Mouse (Mus musculus): ENCODE measurements around the gene Rreb1. TPM values are rescaled to one million over a fixed set of nuclear protein-coding genes. Genes with fewer than 3 reads are reported as not detected.
"Not testable (repeated sequence)": the region's sequence is repeated elsewhere in the genome, so short reads cannot be mapped to it uniquely, and the experiment has no call there.

The Rreb1 gene
- polyA plus RNA-seq, 1 experiment, result 11.9 TPM

DNA sequence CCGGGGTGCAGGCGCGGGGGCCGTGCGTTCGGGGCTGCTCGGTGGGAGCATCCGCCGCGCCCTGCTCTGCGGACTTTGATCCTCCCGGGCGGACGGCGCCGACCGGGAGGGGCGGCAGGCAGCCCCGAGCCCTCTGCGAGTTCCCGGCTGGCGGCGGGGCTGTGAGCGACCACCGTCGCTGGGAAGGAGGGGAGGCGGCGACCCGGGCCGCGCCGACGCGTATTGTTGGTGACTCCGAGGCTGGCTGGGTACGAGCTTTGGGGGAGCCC is 48.7 kb downstream of the Rreb1 start:
- DNase-seq (ENCODE audit: low spot score), result no peak

DNA sequence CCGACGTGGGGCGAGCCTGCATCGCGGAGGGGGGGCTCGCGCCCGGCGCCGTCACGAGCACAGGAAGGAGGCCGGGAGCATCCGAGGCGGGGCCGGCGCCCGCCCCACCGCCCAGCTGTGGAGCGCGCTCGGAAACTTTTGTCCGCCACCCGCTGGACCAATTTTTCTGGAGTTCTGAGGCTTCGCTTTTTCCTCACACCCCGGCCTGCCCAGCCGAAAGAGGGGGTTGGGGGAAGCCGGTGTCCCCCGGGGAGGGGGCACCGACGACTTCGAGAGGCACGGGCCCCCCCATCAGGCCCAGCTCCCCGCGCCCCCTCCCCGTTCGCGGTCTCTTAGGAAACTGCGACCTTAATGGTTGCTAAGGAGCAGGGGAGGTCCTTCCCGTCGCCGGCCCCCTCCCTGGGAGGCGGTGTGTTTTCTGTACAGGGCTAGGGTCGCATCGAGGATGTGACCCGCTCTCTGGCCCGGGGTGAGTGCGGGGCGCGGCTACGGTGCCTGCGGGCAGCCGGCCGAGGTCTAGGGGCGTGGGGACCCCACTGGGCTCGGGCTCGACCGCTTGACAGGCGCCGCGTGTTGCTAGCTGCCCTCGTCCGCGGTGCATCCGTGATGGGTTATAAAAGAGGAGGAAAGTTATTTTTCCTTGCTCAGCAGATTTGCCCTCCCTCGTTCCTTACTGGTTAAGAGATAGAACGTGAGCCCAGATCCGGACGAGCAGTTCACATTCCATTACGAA is 49.2 kb downstream of the Rreb1 start:
- peak; percentile 61 for DNase-seq (ENCODE audit: low spot score)

DNA sequence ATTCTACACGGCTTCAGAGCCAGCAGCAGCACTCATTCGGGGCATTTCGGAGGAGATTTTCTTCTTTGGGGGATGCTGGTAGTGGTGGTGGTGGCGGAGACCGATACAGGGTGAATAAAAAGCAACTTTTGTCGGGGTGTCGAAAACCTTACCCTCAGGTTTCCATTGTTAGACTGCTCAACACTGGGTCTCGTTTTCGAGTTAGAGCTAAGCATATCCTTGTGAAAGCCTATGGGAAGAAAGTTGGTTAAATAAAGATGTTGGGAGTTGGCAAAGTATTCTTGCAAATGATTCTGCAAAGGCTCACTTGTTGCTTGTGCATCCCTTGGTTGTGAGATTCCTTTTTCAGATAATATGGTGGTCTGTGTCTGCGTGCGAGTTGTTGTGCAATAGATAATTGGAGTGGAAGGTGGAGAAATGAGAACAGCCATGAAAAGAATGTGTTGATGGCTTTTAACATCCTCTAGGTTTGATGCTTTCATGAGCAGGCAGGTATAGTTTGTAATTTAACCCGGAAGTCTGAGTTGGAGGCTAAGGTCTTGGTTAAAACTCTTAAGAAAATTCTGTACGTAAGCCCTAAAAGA is 49.9 kb downstream of the Rreb1 start:
- DNase-seq (ENCODE audit: low spot score), result no peak

DNA sequence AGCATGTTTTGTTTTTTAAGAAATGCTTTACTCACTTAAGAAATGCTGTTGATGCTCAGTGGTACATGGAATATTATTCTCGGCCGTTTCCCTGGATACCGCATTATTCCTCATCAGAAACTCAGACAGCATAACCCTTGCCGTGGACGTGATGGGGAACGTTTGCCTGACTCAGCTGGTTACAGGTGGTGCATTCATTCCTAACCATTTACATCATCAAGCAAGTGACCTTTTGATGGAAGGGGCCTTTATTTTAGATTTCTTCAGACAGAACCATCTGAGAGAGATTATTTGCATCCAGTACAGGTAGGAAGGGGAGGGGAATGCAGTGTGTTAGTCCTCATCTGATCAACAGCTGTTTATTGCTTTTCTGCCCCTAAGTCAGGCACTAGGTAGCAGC is 50.7 kb downstream of the Rreb1 start:
- no peak for DNase-seq (ENCODE audit: low spot score)

DNA sequence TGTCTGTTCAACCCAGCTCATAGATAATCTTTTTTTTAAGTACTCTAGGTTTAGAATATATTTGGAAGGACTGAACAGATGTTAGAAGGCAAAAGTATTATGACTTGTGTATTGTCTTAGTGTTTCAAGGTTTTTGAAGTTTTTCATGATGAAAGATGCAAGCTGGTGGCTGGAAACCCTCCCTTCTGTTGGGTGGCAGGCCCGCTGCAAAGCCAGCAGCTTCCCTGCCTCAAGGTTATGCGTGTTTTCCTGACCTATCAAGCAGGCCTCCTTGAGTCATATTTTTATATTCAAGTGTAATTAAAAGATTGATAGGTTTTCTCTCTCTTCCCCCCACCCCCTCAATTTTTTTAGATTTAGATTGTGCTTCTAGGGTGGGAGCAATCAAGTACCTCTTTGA is 52.1 kb downstream of the Rreb1 start:
- DNase-seq (ENCODE audit: low spot score), result no peak

DNA sequence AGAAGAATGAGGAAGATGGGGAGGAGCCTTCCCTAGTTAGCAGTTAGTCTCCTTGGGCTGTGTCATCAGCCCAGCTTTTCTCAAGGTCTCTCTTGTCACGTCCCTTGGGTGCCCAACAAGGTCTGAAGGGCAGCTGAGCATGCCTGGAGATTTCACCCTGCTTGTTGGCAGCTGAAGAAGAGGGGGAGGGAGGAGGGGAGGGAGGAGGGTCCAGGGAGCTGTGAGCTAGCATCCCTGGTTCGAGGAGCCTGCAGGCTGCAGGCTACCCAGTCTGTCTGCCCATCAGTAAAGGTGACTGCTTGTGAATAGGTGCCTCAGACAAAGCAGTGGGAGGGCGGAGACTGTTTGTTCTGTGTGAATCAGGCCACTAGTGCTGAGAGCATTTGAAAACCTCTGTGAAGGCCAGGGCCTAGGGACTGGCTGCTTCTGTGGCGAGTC is 52.7 kb downstream of the Rreb1 start:
- peak; percentile 29 for DNase-seq (ENCODE audit: low spot score)

DNA sequence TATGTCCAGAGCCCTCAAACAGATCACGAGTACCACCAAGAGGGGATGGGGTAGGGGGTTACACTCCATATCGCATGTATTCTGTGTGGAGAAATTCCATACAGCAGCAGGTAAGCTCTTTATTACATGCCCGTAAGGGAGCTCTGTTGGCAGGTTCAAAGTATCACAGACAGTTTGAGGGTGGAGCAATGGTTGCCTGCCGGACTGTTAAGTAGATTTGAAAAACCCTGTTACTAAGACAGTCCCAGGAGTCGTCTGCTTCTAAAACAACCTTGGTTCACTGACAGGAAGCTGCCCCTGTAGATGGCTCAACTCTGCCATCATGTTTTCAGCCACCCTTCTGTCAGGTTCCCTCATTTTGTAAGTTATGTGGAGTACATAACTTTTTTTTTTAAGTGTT is 54.3 kb downstream of the Rreb1 start:
- DNase-seq (ENCODE audit: low spot score), result no peak

DNA sequence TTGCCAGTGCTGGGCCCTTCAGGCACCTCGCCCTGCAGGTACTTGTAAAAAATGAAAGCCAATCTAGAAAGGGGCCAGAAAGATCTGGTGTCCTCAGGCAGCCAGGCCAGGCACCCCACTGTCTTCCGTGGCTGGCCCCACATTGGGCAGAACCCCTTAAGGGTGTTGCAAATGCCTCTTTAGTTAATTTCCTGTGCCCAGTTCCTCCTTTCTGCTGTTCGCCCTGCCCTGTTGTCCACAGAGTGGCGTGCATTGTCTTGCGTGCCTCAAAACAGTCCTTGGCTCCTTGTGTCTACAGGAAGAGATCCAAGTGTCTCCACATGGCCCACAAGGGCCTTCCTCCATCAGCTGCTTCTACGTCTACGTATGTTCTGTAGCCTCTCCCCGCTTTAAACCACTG is 55.3 kb downstream of the Rreb1 start:
- DNase-seq (ENCODE audit: low spot score), result no peak

DNA sequence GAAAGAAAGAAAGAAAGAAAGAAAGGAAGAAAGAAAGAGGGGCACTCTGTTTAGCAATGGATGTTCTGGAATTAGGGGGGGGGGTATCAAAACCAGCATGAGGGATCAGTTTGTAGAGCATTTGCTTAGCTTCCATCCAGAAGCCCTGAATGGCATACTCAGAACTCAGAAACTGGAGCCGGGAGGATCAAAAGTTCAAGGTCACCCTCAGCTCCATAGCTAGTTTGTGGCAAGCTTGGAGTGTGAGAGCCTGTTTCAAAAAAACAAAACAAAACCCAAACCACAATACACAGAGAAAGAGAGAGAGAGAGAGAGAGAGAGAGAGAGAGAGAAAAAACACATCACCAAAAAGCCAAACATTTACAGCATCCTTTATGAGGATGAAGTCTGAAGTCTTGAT is 57.1 kb downstream of the Rreb1 start:
- no peak for DNase-seq (ENCODE audit: low spot score)

DNA sequence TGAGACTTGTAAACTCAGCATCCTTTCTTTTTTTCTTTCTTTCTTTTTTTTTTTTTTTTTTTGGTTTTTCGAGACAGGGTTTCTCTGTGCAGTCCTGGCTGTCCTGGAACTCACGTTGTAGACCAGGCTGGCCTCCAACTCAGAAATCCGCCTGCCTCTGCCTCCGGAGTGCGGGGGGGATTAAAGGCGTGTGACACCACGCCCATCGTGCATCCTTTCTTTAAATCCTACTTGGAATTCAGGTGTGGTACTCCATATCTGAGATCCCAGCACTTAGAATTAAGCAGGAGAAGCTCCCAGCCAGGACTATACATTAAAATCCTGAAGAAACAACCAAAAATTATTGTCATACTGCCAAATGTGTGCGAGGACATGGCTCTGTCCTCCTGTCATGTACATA is 57.6 kb downstream of the Rreb1 start:
- DNase-seq (ENCODE audit: low spot score), result not testable (repeated sequence)

DNA sequence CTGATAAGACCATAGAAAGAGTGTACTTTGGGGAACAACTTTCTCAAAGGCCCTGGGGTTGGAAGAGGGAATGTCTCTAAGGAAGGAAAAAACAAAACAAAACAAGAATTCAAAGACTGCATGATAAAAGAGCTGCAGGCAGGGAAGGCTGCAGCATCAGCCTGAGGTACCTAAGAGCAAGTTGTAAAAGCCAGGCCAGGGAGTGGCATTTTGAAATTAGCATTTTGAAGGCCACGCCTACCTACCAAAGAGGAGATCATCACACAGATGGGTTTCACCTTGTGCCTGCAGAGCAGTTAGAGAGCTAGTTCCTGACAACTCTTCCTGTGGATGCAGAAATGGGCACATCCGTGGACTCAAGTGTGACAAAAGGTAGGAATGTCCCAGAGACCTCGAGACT is 59.2 kb downstream of the Rreb1 start:
- no peak for DNase-seq (ENCODE audit: low spot score)

DNA sequence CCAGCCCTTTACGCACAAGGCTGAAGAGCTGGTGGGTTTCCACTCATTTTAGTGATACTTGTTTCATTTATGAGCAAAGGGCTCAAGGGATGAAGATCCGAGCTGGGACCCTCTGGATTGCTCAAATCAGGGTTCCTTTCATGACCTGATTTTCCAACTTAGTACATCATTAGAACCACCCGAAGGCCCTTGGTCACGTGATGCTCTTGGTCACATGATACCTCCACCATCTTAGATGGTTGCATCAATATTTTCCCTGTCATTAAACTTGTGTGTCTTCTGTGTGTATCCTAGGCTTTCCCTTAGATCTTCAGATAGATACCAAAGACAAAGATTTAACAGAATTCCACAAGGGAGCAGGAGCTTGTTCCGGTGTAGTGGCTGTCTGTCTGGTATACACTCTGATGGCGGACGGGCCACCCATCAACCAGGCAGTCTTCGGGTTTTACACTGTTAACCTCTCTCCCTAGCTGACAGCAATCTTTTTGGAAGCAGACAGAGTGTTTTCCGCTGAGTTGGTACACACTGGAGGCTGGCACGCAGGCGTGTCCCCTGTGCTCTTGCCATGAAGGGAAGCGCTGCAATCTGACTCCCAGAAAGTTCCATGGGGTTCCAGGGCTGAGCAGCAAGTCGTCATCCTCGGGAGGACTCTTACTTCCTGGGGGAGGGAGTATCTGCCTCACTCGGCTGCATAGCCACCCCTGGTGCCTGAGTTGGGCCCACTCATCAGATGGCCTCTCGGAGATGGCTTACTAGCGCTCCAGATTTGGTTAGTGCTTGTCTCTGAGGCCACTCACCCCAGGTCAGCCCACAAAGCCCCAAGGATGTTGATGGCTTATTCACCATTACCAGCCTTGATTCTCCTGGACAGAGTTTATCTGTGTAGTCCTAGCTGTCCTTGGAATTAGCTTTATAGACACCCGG is 60.3 kb downstream of the Rreb1 start:
- DNase-seq (ENCODE audit: low spot score), result no peak

DNA sequence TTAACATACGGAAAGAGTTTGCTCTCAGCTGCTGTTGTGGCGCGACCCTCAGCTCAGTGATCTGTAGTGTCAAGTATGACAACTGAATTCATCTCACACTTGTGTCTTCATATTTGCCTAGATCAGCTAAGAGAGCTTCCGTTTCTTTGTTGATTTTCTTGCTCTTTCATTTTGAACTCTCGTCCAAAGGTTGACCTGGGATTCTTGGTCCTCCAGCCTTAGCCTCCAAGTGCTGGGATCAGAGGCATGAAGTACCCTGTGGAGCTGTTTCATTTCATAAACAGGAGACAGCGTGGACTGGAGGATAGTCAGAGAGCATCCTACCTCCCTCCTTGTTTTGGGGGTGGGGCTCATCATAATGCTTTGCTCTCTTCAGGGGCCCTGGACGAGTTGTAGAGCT is 65.0 kb downstream of the Rreb1 start:
- no peak for DNase-seq (ENCODE audit: low spot score)

DNA sequence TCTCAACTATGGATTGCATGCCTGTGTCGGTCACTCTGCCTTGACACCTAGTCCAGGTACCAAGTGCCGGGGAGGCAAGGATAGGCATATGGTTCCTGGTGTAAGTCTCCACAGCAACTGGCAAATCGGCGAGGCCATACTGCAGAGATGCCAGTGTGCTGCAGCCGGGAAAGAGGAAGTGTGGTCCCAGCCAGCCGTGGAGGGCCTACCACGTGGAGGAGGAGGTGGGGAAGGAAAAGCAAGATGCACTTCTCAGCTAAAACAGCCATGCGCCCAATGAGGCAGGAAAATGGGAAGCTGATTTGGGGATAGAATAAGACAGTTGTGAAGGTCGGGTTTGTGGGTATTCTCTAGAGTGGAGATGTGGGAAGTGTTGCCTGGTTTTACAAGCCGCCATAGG is 65.6 kb downstream of the Rreb1 start:
- DNase-seq (ENCODE audit: low spot score), result no peak

DNA sequence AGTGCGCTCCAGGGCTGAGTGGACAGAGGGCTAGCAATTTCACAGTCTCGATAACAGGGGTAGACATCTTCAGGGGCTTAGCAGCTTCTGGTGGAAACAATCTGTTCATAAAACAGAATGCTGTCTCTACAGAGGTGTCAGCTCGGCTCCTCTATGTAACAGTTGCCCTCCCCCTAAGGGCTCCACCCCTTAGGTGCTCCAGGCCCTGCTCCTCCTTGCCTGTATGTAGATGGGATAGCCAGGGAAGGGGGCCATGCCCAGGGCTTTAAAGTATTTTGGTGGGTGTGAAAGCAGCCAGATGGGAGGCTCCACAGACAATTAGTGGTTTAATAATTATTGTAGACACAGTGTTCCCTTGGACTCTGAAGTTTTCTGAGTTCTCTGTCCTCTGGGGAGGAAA is 67.0 kb downstream of the Rreb1 start:
- no peak for DNase-seq (ENCODE audit: low spot score)

DNA sequence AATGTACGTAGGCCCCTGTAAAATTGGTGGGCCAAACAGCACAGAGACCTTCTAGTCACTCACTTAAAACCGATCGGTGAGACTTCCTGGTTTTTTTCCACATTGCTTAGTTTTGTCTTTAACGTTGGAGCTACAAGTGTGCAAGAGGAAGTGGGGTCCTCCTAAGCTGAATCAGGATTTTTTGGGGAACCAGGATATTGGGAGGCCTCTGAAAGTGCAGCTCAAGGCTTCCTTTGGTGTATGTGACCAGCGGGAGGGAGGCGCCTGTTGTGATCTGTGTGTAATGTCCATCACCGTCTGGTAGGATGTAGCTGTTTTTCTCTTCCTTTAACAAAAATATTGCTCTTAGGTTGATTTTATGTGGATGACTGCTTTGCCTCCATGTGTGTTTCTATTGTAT is 67.4 kb downstream of the Rreb1 start:
- DNase-seq (ENCODE audit: low spot score), result no peak

DNA sequence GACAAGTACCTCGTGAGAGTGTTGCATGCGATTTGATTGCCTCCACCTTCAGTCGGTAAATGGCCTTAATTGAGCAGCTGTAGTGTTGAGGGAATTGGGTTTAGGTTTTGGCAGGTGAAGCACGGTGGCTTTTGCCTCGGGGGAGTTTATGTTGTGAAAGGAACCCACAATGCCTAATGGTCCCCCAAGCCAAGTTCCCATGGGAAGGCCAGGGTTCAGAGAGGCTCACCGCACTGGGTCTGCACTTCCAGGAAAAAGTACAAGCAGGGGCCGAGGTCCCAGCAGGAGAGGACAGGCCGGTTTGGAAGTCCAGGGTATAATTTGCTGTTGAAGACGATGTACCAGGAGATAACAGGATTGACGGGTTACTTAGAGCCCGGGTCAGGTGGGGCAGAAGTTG is 68.3 kb downstream of the Rreb1 start:
- DNase-seq (ENCODE audit: low spot score), result no peak

DNA sequence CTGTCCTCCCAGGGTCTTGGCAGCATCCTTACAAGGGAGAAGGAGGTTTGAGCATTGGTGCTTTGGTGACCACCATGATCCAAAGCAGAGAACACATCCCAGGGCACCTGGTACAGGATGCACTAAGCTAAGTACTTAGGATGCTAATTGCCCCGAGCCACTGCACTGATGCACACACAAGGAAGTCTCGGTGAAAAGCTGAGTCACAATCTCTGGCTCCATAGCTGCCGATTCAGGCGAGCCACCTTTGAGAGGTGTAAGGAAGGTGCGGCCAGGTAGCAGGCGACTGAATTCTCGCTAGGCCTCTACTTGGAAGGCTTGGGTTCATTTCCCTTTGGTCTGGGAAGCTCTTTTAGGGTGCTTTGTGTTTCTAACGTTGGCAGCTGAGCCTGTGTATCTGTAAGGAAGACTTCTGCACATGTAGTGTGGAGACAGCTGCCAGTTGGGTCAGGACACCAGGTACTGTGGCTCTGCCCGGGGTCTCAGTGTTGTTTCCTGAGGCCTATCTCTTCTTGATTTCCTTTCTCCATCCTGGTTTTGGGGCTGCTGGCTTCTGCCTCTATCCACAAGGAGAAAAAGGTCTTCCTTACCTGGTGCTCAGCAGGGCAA is 68.9 kb downstream of the Rreb1 start:
- no peak for DNase-seq (ENCODE audit: low spot score)

DNA sequence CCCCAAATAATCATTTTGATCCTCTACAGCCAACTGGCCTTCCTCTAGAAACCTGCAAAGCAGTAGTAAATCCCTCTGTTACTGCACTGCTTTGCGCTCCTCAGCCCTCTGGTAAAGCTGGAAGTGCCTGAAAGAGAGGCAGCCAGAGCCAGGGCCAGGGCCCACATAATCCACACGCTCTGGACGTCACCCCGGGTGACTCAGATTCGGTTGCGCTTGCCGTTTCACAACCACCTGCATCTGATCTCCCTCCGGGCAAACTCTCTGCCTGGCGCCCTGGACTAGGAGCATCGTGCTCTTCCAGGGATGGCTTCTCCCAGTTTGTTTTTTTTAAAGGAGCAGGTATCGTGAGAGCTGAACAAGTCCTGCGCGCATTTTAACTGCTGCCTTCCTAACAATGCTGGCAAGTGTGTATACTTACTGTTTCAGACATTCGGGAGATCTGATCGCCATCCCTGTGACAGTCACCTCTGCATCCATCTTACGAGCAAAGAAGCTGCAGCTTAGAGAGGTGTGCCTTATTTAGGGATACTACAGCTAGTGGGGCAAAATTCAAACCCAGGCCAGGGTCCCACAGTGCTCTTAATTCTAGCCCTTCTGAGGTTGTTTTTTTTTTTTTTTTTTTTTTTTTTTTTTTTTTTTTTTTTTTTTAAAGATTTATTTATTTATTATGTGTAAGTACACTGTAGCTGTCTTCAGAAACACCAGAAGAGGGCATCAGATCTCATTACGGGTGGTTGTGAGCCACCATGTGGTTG is 69.6 kb downstream of the Rreb1 start:
- no peak for DNase-seq (ENCODE audit: low spot score)

DNA sequence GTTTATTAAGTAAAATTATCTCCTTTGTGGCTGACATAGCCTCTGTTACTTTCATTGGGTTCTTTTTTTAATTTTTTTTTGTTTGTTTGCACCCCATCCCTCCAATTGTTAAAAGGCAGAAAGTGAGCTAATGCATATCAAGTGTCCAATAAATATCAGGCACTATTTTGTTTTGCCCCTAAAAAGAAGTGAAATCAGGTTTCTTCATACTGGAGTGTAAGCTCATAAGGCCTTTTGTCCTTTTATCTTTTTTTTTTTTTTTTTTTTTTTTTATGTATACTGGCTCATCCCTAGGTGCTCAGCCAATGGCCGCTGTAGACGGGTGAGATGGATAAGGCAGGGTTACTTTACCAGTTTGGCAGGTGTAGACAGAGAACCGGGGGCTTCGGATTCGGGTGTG is 70.2 kb downstream of the Rreb1 start:
- DNase-seq (ENCODE audit: low spot score), result no peak

DNA sequence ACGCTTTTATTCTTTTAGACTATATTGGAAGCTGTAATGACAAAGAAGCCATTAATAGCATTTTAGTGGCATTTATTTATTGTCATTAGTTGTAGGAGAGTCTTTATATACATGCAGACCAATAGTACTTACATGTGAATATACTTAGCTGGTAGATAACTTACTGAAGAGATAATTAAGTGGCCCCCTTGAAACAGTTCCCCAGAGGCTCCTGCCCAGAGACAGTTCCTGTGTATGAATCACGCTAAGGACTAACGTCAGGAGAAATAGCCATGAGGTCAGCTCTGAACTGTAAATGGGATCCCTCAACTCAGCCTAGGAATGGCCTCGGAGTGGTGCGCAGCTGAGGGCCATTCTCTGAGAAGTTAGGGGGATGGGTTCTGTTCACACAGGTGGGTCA is 73.4 kb downstream of the Rreb1 start:
- DNase-seq (ENCODE audit: low spot score), result no peak

DNA sequence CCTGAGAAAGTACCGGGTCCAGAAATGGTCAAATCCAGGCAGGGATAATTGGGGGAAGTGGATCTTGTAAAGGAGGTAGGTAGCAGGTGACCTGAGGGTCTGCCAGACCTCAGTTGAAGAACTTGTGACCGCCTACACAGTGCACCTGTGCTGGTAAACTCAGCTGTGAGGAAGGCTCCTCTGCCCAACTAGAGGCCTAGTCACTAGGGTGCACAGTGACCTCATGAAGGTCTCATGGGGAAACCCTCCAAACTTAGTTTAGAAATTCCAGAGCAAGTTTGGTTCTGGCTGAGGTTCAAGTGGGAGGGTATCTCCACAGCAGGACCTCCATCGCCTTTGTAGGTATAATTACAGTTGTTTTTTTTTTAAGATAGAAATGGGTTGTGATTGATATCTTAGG is 74.7 kb downstream of the Rreb1 start:
- DNase-seq (ENCODE audit: low spot score), result no peak

Measured in urinary bladder, adult 2 months (tissue).